Mouse (Mus musculus): ENCODE measurements at regions not wholly inside any gene's neighbourhood (a gene's known extent, or its start where the extent isn't known, plus 50 kb on each side); places are given as distances from the start of the nearest gene placed in this dataset.

GRCm38 (mm10) chr12:12783699-12784605 is 157.8 kb downstream of the Mycn start:
- no peak overlapping the region for H3K27ac ChIP-seq (ENCODE audit: insufficient read depth, low read length)
- no peaks in the 10 kb centered on the region for H3K36me3 ChIP-seq (ENCODE audit: control insufficient read depth, insufficient read depth, low read length)
- H3K4me1 ChIP-seq (ENCODE audit: control insufficient read depth, insufficient read depth, insufficient read length): no peaks in the 10 kb centered on the region
- TF ChIP-seq CTCF (IDR thresholded peaks at IDR 0.05; ENCODE audit: extremely low read depth, insufficient read depth, insufficient read length, insufficient replicate concordance): no peak
- TF ChIP-seq POLR2A (IDR thresholded peaks at IDR 0.05; ENCODE audit: low read depth, low read length): no peak
- no peak overlapping the region for H3K4me3 ChIP-seq (ENCODE audit: extremely low read depth, insufficient read depth, insufficient read length)
- 83% methylated on average over 11 of the region's 11 CpGs for WGBS
- no peaks in the 10 kb centered on the region for H3K27me3 ChIP-seq (ENCODE audit: control insufficient read depth, insufficient read depth, low read length)
- no peak for DNase-seq (ENCODE audit: low read depth in 1 of 2, low spot score in 2 of 2)

DNA sequence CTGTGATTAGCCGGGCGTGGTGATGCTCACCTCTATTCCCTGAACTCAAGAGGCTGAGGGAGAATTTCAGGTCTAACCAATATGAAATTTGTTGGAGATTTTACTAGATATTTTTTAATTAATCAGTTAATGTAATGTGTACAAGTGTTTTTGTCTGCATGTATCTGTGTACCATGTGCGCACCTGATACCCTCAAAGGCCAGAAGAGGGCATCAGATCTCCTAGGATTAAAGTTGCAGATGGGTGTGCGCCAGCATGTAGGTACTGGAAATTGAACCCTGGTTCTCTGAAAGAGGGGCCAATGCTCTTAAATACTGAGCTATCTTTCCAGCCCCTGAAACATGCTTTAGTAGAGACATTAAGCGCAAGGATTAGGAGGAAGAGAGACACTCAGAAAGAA is 160.2 kb downstream of the Mycn start:
- TF ChIP-seq CTCF (IDR thresholded peaks at IDR 0.05; ENCODE audit: extremely low read depth, insufficient read depth, insufficient read length, insufficient replicate concordance) (no peak), POLR2A (IDR thresholded peaks at IDR 0.05; ENCODE audit: low read depth, low read length) (no peak)
- H3K27ac ChIP-seq (ENCODE audit: insufficient read depth, low read length): no peak overlapping the region
- no peaks in the 10 kb centered on the region for H3K27me3 ChIP-seq (ENCODE audit: control insufficient read depth, insufficient read depth, low read length)
- 96% methylated on average over 5 of the region's 5 CpGs for WGBS
- H3K4me1 ChIP-seq (ENCODE audit: control insufficient read depth, insufficient read depth, insufficient read length): no peaks in the 10 kb centered on the region
- H3K36me3 ChIP-seq (ENCODE audit: control insufficient read depth, insufficient read depth, low read length): no peaks in the 10 kb centered on the region
- no peak for DNase-seq (ENCODE audit: low read depth in 1 of 2, low spot score in 2 of 2)
- no peak overlapping the region for H3K4me3 ChIP-seq (ENCODE audit: extremely low read depth, insufficient read depth, insufficient read length)

- Histone ChIP-seq H3K27me3 (ENCODE audit: control insufficient read depth, insufficient read depth, low read length) (no peaks in the 10 kb centered on the region), H3K4me1 (ENCODE audit: control insufficient read depth, insufficient read depth, insufficient read length) (no peaks in the 10 kb centered on the region), H3K27ac (ENCODE audit: insufficient read depth, low read length) (no peak overlapping the region), H3K4me3 (ENCODE audit: extremely low read depth, insufficient read depth, insufficient read length) (no peak overlapping the region), H3K36me3 (ENCODE audit: control insufficient read depth, insufficient read depth, low read length) (no peaks in the 10 kb centered on the region)
- 20% methylated on average over 4 of the region's 4 CpGs for WGBS
- no peak for DNase-seq (ENCODE audit: low read depth in 1 of 2, low spot score in 2 of 2)
- TF ChIP-seq CTCF (IDR thresholded peaks at IDR 0.05; ENCODE audit: extremely low read depth, insufficient read depth, insufficient read length, insufficient replicate concordance): no peak
Measured at GRCm38 (mm10) chr12:12778563-12779256, 163.0 kb downstream of the Mycn start.

DNA sequence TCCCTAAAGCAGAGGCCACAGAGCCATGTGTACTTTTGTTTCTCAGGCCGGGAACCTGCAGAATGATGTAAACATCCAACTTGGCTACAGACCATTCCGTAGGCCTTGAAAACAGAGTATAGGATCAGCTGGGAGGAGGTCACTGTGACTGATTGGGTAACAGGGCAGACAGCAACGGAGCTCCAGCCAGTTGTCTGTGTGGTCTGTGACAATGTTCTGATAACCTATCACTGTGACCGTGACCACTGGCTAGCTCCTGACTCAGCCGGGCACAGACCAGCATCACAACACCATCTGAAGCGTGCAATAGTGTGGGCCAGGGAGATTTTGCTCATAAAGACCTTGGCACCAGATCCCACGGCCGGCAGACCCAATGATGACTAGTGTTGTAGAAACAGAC is 164.3 kb downstream of the Mycn start:
- TF ChIP-seq POLR2A (IDR thresholded peaks at IDR 0.05; ENCODE audit: low read depth, low read length): no peak
- no peaks in the 10 kb centered on the region for H3K36me3 ChIP-seq (ENCODE audit: control insufficient read depth, insufficient read depth, low read length)
- H3K4me1 ChIP-seq (ENCODE audit: control insufficient read depth, insufficient read depth, insufficient read length): no peaks in the 10 kb centered on the region
- DNase-seq (ENCODE audit: low read depth in 1 of 2, low spot score in 2 of 2): no peak
- WGBS: 87% methylated on average over 8 of the region's 8 CpGs
- H3K4me3 ChIP-seq (ENCODE audit: extremely low read depth, insufficient read depth, insufficient read length): no peak overlapping the region
- no peaks in the 10 kb centered on the region for H3K27me3 ChIP-seq (ENCODE audit: control insufficient read depth, insufficient read depth, low read length)
- no peak overlapping the region for H3K27ac ChIP-seq (ENCODE audit: insufficient read depth, low read length)

GRCm38 (mm10) chr12:12776783-12777182 is 164.9 kb downstream of the Mycn start:
- no peaks in the 10 kb centered on the region for H3K27me3 ChIP-seq (ENCODE audit: control insufficient read depth, insufficient read depth, low read length)
- DNase-seq (ENCODE audit: low read depth in 1 of 2, low spot score in 2 of 2): no peak
- H3K36me3 ChIP-seq (ENCODE audit: control insufficient read depth, insufficient read depth, low read length): no peaks in the 10 kb centered on the region
- WGBS: 89% methylated on average over 6 of the region's 6 CpGs
- no peak overlapping the region for H3K4me3 ChIP-seq (ENCODE audit: extremely low read depth, insufficient read depth, insufficient read length)
- H3K4me1 ChIP-seq (ENCODE audit: control insufficient read depth, insufficient read depth, insufficient read length): no peaks in the 10 kb centered on the region
- no peak for TF ChIP-seq CTCF (IDR thresholded peaks at IDR 0.05; ENCODE audit: extremely low read depth, insufficient read depth, insufficient read length, insufficient replicate concordance)
- no peak for TF ChIP-seq POLR2A (IDR thresholded peaks at IDR 0.05; ENCODE audit: low read depth, low read length)
- H3K27ac ChIP-seq (ENCODE audit: insufficient read depth, low read length): no peak overlapping the region

- Histone ChIP-seq H3K36me3 (ENCODE audit: control insufficient read depth, insufficient read depth, low read length) (no peaks in the 10 kb centered on the region), H3K27ac (ENCODE audit: insufficient read depth, low read length) (no peak overlapping the region), H3K27me3 (ENCODE audit: control insufficient read depth, insufficient read depth, low read length) (no peaks in the 10 kb centered on the region), H3K4me3 (ENCODE audit: extremely low read depth, insufficient read depth, insufficient read length) (no peak overlapping the region), H3K4me1 (ENCODE audit: control insufficient read depth, insufficient read depth, insufficient read length) (no peaks in the 10 kb centered on the region)
- no peak for DNase-seq (ENCODE audit: low read depth in 1 of 2, low spot score in 2 of 2)
- WGBS: 71% methylated on average over 4 of the region's 4 CpGs
- TF ChIP-seq CTCF (IDR thresholded peaks at IDR 0.05; ENCODE audit: extremely low read depth, insufficient read depth, insufficient read length, insufficient replicate concordance) (no peak), POLR2A (IDR thresholded peaks at IDR 0.05; ENCODE audit: low read depth, low read length) (no peak)
Measured at GRCm38 (mm10) chr12:12770970-12771369, 170.7 kb downstream of the Mycn start.

Data from spleen, adult 2 months (tissue).